Mouse (Mus musculus) heart, postnatal 36 days (tissue): Measurements from ENCODE around the gene Nr3c2. TPM values are rescaled to one million over a fixed set of nuclear protein-coding genes. Genes with fewer than 3 reads are reported as not detected.

Source experiments
- DNase-seq, 2 experiments: peaks; one replicate each; pipeline ENCODE4 v3.0.0; 2021 to 2022
- intact Hi-C: fragments of 180-260 bp; cut with DNase I; formaldehyde crosslinking; loops from one replicate; pipeline ENCODE4 v1.15.1; 2025
- total RNA-seq, 2 experiments: library from RNA; stranded (reverse); gene quantifications; 2 replicates each; pipeline ENCODE4 v1.2.3; 2021

Gene Nr3c2
- total RNA-seq, 2 experiments from 2014 or later, result 16.1 to 35.4 TPM

- intact Hi-C loops, result no loop called here
- no peak for DNase-seq
Observed at GRCm38 (mm10) chr8:77133797-77134385, 234.6 kb downstream of the Nr3c2 start.

DNA sequence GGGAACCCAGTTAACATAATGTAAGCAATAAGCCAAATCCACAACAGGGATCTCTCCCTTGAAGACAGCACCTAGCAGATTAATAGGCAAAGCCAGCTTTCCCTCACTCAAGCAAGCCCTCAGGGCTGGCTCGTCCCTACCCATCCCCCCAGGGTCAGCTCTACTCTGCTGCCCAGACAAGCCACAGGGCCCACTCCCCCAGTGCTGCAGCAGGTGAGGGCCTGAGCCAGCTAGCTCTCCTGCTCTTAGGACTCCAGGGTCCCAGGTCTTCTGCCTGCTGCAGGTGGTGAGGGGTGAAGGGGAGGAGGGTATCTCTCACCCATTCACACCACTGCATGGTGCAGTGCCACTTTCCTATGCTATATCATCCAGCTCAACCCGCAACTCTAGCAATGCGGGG is 246.0 kb downstream of the Nr3c2 start:
- no peak for DNase-seq
- intact Hi-C loops, result no loop called here

DNA sequence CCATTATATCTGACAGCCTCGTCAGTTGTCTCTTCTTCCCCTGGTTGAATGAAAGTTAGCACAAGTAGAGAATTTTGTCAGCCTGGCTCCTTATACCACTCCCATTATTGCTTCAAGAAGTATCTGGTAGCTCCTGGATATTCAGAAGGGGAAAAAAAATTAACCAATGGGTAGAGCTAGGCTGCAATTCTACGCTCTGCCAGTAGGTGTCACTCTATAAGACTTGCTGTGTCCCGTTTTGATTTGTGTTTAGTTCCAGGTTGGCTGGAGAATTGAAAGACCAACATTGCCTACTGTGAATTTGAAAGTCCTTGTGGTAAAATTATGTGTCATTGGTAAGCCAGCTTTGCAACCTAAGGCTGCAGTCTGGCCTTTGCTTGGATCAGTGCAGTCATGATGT is 255.3 kb downstream of the Nr3c2 start:
- peak; percentile 28 to 34 for DNase-seq
- intact Hi-C loops, result loop anchor here (1.0 to 10.0 kb wide), 2 partner anchors 157 to 190 kb away; no protein-coding TSS in a partner anchor

DNA sequence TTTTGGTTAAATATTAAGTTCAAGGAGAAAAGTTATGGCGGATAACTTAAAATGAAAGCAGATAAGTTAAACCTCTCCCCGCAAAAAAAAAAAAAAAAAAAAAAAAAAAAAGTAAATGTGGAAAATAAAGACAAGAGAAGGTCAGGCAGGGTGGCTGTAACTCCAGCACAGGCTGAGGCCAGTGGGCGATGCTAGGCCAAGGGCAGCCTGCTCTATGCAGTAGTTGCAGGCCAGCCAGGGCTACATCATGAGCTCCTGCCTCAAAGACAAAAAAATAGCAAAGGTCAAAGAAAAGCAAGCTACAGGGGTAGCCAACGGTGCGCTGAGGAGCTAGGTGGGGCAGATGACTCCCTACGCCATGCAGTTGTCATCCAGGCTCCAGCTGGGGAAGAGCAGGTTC is 270.1 kb downstream of the Nr3c2 start:
- DNase-seq, result no peak
- intact Hi-C loops, result no loop called here

DNA sequence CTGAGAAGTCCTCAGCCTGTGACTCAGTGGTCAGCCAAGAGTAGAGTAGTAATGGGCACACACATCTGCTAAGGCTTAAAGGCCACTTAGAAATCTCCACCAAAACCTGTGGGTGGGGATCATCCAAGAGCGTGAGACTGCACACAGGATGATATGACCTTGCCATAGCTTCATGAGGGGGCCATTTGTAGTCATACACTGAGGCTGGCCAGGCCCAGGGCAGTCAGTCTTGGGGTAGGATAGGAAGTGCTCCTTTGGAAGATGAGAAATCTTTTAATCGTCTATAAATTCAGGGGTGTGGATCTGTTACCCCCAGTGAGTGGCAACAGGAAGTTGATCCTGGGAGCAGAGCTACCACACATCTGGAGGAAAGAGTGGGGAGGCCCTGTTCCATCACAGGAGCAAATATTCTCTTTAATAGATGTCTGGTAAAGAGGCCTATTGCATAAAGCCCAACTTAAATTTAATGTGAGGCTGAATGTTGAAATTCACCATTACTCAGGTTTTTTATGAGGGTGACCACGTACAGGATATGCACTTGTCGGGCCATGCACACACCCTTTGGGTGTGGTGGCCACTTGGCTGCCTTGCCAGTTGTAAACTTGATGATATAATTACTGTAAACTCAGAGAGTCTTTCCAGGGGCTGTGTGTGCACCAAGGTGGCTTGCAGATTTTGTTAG is 270.7 kb downstream of the Nr3c2 start:
- intact Hi-C loops, result no loop called here
- DNase-seq, result no peak

GRCm38 (mm10) chr8:77170439-77170759 is 271.2 kb downstream of the Nr3c2 start:
- intact Hi-C loops, result no loop called here
- no peak for DNase-seq

GRCm38 (mm10) chr8:77173075-77173657 is 273.9 kb downstream of the Nr3c2 start:
- intact Hi-C loops, result no loop called here
- no peak for DNase-seq

DNA sequence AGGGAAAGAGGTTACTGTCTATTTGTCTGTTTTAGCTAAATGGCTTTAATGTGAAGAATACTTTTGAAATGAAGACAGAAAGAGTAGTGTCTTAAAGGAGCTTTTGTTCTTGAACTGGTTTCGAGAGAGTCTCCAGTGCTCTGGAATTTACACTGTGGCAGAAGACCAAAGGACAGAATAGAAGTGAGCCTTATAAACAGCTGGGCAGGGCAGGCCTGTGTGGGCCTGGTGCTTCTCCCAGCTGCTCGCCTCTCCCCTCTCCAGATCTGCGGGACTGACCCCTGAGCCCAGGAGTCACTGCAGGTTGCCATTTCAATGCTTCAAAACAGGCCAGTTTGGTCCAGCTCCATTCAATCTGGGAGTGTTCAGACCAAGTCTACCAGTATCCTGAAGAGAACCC is 274.5 kb downstream of the Nr3c2 start:
- DNase-seq, result no peak
- intact Hi-C loops, result no loop called here

DNA sequence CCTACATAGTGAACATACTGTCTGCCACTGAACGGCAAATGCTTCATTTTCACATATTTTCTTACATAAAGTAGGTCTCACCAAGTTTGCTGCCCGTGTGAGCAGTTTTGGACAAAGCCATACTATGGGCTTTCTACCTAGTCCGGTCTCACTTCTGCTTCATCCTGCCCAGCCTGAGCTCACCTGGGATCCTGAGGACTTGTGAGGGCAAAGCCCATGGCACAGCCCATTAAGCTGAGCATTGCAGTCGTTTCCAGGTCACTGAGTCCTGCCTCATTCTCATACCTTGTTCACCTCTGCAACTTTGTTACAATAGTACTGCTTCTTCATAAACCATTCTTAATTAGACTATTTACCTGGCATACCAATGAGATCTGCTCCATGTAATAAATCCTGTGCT is 276.2 kb downstream of the Nr3c2 start:
- DNase-seq, result no peak
- intact Hi-C loops, result no loop called here

GRCm38 (mm10) chr8:77176343-77176742 is 277.1 kb downstream of the Nr3c2 start:
- no peak for DNase-seq
- intact Hi-C loops, result no loop called here

DNA sequence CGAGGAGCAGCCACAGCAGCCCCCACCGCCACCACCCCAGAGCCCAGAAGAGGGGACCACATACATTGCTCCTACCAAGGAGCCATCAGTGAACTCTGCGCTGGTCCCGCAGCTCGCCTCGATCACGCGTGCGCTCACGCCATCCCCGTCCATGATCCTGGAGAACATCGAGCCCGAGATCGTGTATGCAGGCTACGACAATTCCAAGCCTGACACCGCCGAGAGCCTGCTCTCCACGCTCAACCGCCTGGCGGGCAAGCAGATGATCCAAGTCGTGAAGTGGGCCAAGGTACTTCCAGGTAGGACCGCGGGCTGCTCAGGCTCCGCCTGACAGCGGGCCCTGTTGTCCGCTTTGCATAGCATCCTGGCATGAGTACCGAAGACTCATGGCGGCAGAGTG is 286.6 kb downstream of the Nr3c2 start:
- intact Hi-C loops, result no loop called here
- no peak for DNase-seq

DNA sequence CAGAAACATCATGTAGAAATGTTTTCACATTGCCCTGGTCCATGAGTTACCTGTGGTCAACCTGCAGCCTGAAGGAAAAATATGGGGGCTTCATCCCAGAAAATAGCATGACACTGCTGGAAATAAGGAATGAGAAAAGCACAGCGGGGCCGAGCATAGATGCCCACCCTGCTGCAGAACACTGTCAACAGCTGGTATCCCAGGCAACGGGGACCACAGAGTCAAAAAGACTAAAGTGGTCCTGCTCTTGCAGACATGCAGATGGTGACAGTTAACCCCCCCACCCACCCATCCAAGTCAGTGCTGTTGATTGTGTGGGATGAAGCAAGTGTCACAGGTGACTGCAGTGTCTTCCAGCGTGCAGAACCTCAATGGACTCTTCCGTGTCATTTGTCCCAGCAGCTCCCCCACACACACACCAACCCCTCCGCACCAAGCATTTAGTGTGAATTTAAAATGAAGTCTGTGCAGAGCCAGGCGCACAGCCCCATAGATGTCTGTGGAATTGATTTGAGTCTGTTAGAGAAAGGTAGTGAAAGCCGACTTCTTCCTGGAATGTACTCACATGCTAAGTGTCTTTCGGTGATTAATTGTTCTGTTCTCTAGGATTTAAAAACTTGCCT is 287.8 kb downstream of the Nr3c2 start:
- intact Hi-C loops, result no loop called here
- DNase-seq, result no peak

DNA sequence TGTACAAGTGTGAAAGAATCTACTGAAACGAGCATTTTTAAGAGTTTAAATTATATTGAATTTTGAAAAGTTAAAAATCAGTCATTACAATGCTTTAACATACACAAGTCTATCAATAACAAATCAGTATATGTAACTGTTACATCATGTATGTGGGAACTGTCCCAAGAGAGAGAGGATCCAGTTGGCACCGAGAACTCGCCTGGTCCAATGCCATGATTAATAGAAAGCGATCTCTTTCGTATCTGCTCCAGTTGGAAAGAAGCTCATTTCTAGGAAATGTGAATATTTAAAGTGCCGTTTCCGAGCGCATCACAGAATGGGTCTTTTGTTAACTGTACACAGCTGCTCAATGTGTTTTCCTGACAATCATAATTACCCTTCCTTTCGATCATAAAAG is 288.5 kb downstream of the Nr3c2 start:
- intact Hi-C loops, result no loop called here
- DNase-seq, result no peak

DNA sequence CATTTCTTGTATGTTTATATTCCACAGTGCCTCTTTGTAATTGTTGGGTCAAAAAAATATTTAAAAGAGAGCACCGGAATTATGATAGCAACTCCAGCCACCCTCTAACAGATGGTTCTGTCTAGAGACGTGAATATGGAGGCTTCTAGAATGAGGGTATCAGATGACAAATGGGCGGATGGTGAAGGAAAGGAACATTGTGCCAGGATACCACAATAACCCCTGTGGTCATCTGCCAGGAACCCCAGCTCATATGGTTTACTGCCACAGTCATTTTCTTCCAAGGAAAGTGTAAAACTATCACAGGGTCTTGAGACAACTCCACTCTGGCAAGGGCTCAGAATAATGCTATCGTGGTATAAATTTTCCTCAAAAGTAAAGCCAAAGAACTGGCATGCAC is 289.1 kb downstream of the Nr3c2 start:
- intact Hi-C loops, result no loop called here
- no peak for DNase-seq

DNA sequence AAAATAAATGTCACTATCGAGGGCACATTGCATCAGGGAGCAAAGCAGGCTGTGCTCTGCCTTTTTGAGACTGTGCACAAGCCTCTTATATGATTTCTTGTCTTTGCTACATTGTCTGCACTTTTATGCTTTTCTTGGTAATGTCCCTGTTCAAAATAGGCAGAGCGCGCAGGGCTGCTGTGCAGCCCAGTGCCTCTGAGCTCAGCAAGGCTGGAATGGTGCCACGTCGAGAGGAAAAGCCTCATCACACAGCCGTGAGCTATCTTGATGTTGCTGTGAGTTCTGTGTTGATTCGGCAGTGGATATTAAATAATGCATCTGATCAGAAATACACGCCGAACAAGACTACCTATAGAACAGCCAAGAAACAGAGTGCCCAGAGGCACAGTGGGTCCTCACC is 290.1 kb downstream of the Nr3c2 start:
- intact Hi-C loops, result no loop called here
- no peak for DNase-seq

- no peak for DNase-seq
- intact Hi-C loops, result no loop called here
Observed at GRCm38 (mm10) chr8:77190393-77190792, 291.2 kb downstream of the Nr3c2 start.

DNA sequence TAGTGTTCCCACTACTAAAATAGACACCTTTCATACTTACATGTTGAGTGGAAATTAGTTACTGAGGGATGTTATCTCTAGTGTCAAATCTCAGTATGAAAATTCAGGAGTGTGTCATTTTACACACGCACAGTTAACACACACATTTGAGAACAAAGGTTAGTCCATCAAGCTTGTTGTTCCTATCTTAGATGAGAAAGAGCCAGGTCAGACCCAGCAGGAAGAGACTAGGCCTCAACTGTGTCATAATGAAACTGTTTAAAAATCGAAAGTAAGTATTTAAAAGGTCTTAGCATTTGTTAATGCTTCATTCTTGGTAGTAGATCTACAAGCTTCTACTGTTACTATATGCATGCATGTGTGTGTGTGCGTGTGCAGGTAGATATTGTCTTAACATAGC is 310.1 kb downstream of the Nr3c2 start:
- no peak for DNase-seq
- intact Hi-C loops, result no loop called here

- intact Hi-C loops, result no loop called here
- DNase-seq, result no peak
Observed at GRCm38 (mm10) chr8:77213893-77214464, 314.7 kb downstream of the Nr3c2 start.

DNA sequence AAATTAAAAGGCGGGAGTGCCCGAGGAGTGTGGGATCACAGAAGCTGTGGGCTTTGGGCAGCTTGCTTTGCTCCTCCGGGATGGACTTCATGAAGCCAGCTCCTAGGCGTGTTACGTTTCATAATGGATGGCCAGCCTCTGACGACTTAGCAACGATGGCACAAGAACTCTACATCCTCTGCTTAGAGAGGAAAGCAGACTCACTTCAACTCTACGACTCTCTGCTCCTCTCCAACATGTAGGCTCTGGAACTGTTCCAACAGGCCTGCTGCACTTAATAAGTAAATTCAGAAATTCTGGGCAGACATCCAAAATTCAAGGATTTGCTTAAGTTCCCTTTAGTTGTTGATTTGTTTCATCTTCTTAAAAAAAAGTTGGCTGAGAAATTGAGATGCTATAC is 315.4 kb downstream of the Nr3c2 start:
- intact Hi-C loops, result no loop called here
- DNase-seq, result no peak

GRCm38 (mm10) chr8:77215191-77215590 is 315.9 kb downstream of the Nr3c2 start:
- no peak for DNase-seq
- intact Hi-C loops, result no loop called here

DNA sequence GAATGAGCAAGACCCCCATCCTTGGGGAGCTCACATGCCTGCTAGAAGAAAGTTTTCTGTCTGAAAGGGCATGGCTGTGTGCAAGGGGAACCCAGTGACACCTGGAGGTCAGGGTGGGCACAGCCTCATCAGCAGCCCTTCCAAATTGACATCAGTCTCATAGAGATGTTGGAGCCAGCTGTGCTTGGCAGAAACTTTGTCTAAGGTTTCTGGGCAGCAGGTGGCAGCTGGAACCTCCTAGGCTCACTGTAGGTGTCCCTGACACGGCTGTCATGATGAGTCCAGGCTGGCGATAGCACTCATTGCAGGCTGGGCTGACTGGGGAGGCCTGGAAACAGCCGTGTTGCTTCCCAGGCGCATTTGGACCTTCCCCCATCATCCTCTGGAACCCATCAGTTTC is 323.9 kb downstream of the Nr3c2 start:
- intact Hi-C loops, result no loop called here
- no peak for DNase-seq

DNA sequence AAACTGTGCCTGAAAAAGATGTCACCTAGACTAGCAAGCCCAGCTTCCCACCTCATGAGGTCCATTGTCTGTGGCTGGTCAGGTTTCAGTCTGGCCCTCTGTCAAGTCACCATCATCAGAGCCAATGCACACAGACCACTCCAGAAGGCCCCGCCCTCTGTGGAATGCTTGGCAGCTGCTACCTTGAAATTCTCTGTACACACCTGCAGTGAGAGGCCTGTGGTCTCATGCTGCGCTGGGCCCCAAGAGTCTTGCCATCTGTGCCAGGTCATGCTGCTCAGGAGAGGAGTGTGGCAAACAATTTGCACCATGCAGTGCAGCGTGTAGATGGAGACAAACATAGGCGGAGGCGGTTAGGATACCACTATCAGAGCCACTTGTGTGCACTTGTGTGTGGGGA is 328.5 kb downstream of the Nr3c2 start:
- no peak for DNase-seq
- intact Hi-C loops, result no loop called here
